Mouse (Mus musculus) myocyte (in vitro differentiated cells): ENCODE measurements around the gene Mblac1.

Source experiments
- CEBPB ChIP-seq: IDR thresholded peaks from 2 replicates; pipeline ENCODE4 v1.6.1; 2011; ENCODE audit warnings: mild to moderate bottlenecking, moderate library complexity; ENCODE audit not compliant: poor library complexity, insufficient read depth, severe bottlenecking
- E2F4 ChIP-seq: IDR thresholded peaks from one replicate; pipeline ENCODE4 v1.6.1; 2011; ENCODE audit warnings: mild to moderate bottlenecking, control low read depth, moderate library complexity; ENCODE audit not compliant: insufficient read depth
- MAX ChIP-seq: IDR thresholded peaks from one replicate; pipeline ENCODE4 v1.6.1; 2011; ENCODE audit warnings: low read depth, mild to moderate bottlenecking, control low read depth
- MYOD1 ChIP-seq, 3 experiments: IDR thresholded peaks; one replicate each; pipeline ENCODE4 v1.6.1; 2011; ENCODE audit warnings: control low read depth in 2 of 3, low read depth in 2 of 3, mild to moderate bottlenecking in 2 of 3, moderate library complexity in 1 of 3; ENCODE audit not compliant: insufficient read length in 2 of 3, control insufficient read depth in 1 of 3
- POLR2A ChIP-seq: IDR thresholded peaks from one replicate; pipeline ENCODE4 v1.6.1; 2011; ENCODE audit warnings: low read depth, mild to moderate bottlenecking, control low read depth, moderate library complexity; ENCODE audit not compliant: insufficient read length
- POLR2AphosphoS2 ChIP-seq: IDR thresholded peaks from one replicate; pipeline ENCODE4 v1.6.1; 2011; ENCODE audit warnings: low read depth, control low read depth; ENCODE audit not compliant: insufficient read length
- REST ChIP-seq: IDR thresholded peaks from one replicate; pipeline ENCODE4 v1.6.1; 2011; ENCODE audit warnings: mild to moderate bottlenecking, control low read depth, moderate library complexity; ENCODE audit not compliant: insufficient read depth, insufficient read length
- TCF12 ChIP-seq: IDR thresholded peaks from one replicate; pipeline ENCODE4 v1.6.1; 2011; ENCODE audit warnings: mild to moderate bottlenecking, control low read depth; ENCODE audit not compliant: poor library complexity, insufficient read depth, severe bottlenecking
- TCF3 ChIP-seq: IDR thresholded peaks from one replicate; pipeline ENCODE4 v1.6.1; 2011; ENCODE audit warnings: low read depth, control low read depth; ENCODE audit not compliant: insufficient read length
- USF1 ChIP-seq: IDR thresholded peaks from one replicate; pipeline ENCODE4 v1.6.1; 2011; ENCODE audit warnings: low read depth, mild to moderate bottlenecking, control low read depth, moderate library complexity

- TF ChIP-seq TCF3 (no peak), POLR2A (no peak), USF1 (no peak), MYOD1 (IDR thresholded peaks at IDR 0.05; ENCODE audit: control insufficient read depth in 1 of 3, insufficient read length in 2 of 3, low read depth in 2 of 3) (no peak), CEBPB (no peak), TCF12 (no peak), MAX (no peak), E2F4 (no peak), REST (no peak), POLR2AphosphoS2 (no peak)
Observed at GRCm38 (mm10) chr5:138226491-138226890, 32.4 kb downstream of the Mblac1 start.
